Mouse (Mus musculus): ENCODE results near the gene Cldn7.
"Not testable (repeated sequence)": the region's sequence is repeated elsewhere in the genome, so short reads cannot be mapped to it uniquely, and the experiment has no call there.

Cldn7 gene

DNA sequence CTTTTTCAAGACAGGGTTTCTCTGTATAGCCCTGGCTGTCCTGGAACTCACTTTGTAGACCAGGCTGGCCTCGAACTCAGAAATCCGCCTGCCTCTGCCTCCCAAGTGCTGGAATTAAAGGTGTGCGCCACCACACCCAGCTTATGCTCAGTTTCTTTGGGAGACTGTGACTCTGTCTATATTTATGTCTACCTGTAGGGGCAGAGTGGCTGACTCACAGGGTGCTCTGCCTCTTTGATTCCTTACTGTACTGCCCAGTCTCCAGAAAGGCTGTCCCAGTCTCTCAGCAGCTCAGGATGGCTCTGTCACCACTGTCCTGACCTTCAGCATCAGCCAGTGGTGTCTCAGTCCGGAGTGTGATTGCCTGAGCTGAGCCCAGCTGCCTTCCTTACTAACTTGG lies 9.0 kb upstream of the Cldn7 start:
- not testable (repeated sequence) for DNase-seq (ENCODE audit: low spot score in 2 of 2)

DNA sequence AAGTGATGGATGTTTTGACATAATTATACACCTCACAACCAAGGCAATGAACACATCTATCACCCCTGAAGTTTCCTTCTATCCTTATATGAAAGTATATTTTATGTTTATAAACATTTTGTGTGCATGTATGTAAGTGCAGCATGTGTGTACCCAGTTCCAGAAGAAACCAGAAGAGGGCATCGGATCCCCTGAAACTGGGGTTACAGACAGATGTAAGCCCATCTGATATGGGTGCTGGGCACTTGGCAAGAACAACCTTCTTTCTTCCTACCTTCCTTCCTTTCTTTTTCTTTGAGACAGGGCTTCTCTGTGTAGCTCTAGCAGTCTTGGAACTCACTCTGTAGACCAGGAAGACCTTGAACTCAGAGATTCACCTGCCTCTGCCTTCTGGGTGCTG lies 8.4 kb upstream of the Cldn7 start:
- DNase-seq (ENCODE audit: low spot score in 2 of 2) = no peak

DNA sequence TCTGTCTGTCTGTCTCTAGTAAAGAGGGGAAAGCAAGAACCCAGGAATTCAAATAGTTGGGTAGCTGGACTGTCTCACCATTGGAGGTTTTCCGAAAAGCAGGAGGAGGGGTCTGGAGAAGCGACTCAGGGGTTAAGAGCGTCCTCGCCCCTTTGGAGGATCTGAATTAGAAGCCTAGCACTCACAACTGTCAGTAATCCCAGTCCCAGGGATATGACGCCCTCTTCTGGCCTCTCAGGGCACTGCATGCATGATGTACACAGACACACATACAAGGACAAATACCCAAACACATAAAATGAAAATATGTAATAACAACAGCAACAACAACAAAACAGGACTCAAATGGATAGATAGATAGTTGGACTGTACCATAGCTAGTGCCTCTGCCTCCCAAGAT lies 4.0 kb upstream of the Cldn7 start:
- no peak for DNase-seq (ENCODE audit: low spot score in 2 of 2)

DNA sequence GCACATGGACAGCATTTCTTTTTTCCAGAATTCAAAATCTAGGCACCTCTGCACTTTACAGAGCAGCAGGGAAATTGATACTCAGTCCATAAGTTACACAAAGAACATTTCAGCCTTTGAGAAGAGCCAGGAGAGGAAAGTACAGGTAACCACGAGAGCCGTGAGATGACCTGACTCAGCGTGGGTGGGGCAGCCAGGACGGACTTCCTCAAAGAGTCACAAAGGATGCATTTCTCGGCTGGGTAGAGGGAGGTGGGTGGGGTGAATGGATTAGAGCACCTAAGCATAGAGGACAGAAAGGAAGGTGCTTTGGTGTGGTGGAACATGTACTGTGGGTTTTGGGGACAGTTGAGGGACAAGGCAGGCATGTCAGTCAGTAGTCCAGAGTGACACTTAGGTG lies 2.7 kb upstream of the Cldn7 start:
- DNase-seq (ENCODE audit: low spot score in 2 of 2) = no peak

DNA sequence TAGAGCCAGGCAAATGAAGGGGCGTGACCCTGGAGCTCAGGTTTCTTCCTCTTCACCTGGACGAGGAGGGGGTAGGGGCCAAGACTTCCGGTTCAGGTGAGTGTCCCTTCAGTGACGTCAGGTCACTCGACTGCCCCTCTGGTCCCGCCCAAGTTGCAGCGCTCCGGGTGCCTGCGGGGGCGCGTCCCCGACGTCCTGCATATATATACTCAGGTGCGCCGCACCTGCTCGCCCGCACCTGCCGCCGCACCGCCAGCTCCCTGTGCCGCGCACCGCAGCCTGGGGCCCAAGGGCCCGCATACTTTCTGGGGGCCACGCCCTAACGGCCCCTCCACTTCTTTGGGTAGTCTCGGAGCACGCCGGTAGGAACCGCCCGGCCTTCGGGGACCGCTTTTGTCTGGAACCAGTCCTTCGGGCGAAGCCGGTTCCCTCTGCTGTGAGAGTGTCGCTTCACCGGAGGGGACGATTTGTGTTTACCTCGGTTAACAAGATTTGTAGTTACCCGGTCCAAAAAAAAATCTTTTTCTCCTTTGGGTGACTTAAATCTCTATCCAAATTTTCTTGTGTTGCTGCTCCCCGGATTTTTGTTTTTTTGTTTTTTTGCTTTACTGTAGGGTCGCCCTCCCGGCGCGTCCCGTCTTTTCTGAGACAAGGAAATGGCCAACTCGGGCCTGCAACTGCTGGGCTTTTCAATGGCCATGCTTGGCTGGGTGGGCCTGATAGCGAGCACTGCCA lies 859 bp downstream of the Cldn7 start:
- no peak for DNase-seq (ENCODE audit: low spot score in 2 of 2)

DNA sequence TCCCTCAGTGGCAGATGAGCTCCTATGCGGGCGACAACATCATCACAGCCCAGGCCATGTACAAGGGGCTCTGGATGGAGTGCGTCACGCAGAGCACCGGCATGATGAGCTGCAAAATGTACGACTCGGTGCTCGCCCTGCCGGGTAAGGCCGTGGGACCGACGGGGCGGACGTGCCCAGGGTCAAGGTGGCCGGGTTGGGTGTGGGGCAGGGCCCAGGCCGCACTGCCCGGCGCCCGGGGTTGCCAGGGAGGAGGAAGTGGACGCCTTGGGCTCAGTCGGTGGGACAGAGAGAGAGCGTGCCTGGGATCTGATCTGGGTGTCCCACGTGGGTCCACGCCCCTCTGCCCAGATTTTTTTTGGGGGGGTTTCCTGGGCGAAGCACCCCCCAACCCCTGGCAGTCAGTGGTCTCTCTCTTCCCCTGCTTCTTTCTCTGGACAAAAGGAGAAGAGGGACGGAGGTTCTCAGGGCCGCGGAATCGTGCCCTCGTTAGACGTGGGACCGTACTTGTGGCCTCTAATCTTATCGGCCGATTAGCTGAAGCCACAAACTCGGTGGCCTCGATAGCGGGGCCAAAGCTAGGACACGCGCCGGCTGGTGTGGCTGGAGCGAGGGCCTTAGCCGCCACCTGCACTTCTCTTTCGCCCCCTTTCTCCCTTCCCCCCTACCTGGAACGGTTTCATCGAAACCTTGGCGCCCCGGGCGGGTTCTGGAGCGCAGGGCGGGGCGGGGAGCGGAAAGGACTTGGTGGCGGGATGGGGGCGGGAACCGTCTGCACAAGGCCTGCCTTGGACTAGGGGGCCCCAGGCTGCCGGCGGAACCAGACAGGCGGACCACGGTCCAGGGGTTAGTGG lies 1.7 kb downstream of the Cldn7 start:
- DNase-seq (ENCODE audit: low spot score in 2 of 2) = no peak

DNA sequence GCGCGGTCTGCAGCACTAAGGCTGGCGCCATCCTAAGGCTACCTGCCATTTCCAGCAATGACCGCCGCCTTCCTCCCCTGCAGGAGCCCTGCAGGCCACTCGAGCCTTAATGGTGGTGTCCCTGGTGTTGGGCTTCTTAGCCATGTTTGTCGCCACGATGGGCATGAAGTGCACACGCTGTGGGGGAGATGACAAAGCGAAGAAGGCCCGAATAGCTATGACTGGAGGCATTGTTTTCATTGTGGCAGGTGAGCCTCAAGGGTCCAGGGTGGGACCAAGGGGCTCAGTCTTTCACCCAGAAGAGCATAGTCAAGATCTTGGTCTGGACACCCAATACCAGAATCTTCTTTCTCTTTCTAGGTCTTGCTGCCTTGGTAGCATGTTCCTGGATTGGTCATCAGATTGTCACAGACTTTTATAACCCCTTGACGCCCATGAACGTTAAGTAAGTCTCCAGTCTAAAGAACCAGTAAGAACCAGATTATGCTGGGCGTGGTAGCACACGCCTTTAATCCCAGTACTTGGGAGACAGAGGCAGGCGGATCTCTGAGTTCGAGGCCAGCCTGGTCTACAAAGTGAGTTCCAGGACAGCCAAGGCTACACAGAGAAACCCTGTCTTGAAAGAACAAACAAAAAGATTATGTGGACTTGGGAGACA lies 2.4 kb downstream of the Cldn7 start:
- DNase-seq (ENCODE audit: low spot score in 2 of 2) = no peak

DNA sequence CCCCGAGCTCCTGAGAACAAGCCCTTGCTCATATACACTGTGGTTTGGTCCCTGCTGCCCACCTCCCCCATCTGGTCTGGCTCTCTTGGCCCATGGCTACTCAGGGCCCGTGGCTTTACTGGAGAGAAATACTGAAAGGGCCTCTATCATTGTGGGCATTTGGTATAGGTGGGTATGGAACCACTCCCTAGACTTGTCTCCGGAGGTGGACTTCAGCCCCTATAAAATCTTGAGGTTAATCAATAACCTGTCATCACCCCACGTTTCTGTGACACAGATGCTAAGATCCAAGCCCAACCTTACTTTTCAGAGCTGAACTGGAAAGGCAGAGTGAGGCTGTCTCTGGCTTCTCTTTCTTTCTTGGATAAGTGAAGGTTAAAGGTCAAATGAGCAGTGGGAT lies 4.2 kb downstream of the Cldn7 start:
- no peak for DNase-seq (ENCODE audit: low spot score in 2 of 2)

DNA sequence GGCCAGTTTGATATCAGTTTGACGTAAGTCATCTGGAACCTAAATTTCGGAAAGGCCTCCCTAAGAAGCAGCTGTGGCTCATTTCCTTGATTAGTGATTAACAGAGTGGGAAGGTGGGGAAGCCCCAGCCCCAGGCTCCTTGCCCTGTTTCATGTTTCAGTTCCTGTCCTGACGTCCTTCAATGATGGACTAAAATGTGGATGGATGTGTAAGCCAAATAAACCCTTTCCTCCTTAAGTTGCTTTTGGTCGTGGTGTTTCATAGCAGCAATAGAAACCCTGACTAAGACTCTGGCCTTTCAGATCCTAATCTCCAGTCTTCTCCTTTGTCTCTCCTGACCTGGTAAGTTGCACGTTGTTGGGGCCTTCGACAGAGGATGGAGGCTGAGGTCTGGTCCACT lies 5.6 kb downstream of the Cldn7 start:
- DNase-seq (ENCODE audit: low spot score in 2 of 2) = no peak

DNA sequence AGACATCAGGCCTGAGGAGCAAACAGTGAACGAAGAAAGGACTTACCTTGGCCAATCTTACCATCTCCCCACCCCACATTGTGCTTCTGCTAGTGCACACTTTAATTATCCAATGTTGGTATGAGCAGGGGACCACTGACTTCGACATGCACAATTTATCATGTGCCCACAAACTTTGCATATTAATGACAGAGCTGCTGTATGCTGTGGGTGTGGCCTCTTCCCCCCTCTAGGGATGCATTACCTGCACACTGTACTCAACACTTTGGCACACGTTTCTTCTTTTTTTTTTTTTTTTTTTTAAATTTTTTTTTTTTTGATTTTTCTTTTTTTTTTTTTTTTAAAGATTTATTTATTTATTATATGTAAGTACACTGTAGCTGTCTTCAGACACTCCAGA lies 6.2 kb downstream of the Cldn7 start:
- DNase-seq (ENCODE audit: low spot score in 2 of 2) = no peak

DNA sequence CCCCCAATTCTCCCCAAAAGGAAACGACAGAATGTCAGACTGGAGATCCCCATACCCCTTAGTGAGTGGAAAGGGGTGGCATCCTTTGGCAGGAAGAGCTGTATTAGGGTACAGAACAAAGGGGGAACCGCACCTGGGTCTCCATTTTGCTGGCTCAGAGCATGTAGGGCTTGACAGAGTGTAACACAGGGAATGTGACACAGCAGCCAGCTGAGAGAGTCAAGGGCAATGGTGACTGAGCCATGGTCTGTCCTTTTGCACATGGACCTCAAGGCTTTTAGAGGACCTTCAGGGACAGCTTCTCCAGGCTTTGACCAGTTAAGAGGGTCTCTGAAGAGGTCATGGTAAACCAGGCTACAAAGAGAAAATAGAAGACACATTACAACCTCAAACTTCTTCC lies 10.3 kb downstream of the Cldn7 start:
- no peak for DNase-seq (ENCODE audit: low spot score in 2 of 2)

DNA sequence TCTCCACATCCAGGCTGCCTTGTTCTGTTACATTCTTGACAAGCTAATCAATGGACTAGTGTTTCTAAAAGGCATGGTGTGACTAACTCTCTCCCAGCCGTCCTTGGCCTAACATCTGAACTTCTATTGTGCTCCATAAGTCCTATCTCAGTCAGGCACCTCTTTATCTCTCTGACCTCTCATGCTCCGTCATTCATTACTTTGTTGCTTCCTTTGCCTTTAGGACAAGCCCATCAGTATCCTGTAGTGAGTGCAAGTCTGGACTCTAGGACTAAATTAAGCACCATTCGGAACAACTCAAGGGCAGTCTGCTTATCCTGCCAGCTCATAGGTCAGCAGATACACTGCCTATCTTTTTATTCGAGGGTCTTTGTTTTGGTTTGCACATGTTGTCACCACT lies 11.7 kb downstream of the Cldn7 start:
- DNase-seq (ENCODE audit: low spot score in 2 of 2) = no peak

DNA sequence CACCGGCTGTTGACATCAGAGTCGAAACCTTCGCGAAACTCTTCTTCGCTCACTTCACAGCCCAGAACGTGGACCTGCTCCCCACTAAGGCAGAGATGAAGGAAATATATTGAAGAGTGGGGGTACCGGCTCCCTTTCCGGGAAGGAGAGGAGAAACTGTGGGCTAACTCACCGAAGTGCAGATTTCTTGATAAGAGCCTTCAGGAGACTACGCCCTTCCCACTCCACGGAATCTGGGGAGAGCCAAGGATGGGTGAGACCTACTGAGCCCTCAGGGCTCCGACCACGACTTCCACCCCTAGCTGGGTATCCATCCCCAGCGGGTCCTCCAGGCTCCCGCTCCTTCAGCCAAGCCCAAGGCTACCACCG lies 15.2 kb downstream of the Cldn7 start:
- no peak for DNase-seq (ENCODE audit: low spot score in 2 of 2)

DNA sequence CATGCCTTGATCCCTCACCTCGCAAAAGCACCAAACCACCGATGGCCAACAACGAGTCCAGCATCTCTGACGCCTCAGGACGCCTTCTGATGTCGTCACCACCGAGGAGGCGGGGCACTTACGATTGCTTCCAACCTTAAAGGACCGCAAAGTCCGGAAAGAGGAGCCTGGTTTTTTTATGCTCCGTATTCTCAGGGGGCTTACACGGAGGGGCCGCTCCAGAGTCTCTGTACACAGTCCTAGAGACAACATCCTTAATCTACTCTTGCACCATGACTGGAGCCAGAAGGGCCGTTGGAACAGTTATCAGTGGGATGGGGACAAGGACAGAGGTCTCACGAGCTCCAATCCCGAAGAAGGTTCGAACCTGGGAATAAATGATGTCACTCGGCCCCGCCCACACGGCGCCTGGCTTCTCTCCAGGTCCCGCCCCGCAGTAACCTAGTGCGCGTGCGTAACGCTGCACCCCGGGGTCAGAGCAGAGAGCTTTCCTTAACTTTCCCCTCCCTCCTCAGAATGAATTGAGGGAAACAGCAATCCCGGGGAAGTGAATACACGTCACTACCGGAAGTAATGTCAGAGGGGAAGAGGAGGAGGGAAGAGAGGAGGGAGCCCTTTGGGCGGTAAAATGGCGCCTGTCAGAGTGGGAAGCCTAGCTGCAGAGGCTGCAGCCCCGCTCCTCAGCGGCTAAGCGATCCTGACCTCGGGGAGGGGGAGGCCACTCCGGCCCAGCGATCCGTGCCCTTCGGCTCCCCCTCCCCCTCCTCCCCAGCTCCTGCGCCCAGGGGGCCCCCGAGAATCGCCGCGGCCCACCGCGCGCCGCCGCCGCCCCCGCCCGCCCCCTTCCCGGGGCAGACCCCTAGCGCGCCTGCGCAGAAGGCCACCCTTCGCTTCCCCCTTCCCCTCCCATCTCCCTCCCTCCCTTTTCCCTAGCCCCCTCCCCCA lies 15.9 kb downstream of the Cldn7 start:
- peak; percentile 98 to 100 for DNase-seq (ENCODE audit: low spot score in 2 of 2)

DNA sequence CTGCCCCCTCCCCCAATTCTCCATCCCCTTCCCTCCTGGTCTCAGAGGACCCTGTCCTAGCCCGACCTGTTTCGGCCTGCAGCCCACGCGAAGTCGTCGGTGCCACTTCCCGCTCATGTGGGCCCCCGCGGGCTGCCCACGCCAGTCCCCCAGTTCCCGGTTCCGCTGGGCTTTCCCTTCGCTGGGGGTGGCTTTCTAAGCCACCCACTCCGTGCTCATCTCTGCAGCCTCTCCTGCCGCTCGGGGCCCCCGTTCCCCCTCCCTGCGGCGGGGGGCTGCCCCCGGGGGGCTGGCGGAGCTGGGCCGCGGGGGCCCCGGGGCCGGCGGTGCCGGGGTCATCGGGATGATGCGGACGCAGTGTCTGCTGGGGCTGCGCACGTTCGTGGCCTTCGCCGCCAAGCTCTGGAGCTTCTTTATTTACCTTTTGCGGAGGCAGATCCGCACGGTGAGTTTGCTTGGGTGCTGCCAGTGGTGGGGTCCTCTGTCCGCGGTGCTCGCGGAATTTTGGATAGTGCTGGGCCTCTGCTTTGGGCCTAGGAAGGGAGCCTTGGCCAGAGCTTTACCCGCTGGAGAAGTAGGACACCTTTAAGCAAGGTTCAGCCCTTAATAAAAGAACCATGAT lies 16.7 kb downstream of the Cldn7 start, which contains the start of gene Ctdnep1:
Gene Ctdnep1 (plus strand): TSS at position 16 of the 622 bp plus-strand sequence.
- DNase-seq (ENCODE audit: low spot score in 2 of 2) = no peak

DNA sequence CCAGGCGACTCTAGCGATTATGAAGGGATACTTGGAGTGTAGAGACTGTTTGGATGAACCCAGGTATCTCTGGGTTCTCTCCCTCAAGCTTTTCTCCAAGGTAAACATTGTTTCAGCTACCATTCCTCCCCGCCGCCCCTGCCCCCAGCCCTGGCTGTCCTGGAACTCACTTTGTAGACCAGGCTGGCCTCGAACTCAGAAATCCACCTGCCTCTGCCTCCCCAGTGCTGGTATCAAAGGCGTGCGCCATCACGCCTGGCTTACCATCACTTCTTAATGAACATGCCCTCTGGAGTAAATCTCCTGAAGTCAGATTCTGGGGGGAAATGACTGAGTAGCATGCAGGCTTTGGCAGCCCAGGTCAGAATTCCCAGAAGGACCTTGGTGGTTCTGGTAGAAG lies 17.6 kb downstream of the Cldn7 start, which contains the start of gene Elp5:
Gene Elp5 (minus strand): TSS at position 293 of the 400 bp plus-strand sequence.
- no peak for DNase-seq (ENCODE audit: low spot score in 2 of 2)

DNA sequence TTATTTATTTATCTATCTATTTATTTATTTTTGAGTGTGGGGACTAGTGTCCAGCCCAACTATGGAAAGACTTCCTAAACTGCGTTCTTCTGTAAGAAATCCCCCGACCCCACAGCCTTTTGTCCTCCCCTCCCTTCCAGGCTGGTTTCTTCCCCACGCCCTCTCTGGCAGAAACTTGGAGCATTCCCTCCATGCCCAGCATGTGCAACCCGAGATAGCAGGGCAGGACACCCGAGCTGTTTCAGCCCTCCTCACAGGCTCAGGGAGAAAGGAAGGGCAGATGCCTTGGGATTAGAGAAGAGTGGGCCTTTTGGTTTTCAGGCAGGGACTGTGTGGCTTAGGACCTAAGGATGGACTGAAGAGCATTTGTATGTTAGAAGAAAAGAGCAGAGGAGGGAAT lies 18.3 kb downstream of the Cldn7 start:
- no peak for DNase-seq (ENCODE audit: low spot score in 2 of 2)

DNA sequence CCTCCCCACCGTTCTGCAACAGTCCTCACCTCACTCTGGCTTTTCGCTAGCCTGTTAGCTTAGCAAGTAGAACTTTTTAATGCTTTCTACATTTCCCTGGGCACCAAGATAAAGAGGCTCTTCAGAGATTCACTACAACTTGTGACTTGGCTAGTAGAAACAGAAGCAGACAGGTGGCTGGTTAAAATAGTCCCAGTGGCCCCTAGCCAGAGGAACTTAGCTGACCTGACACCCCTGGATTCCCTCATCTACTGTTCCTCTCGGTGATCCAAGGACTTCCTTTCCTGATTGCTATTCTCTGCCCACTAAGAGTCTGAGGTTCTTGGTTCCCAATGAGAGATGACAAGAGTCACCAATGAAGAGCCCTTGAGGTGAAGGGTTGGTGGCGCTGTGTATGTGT lies 18.8 kb downstream of the Cldn7 start:
- DNase-seq (ENCODE audit: low spot score in 2 of 2) = no peak

DNA sequence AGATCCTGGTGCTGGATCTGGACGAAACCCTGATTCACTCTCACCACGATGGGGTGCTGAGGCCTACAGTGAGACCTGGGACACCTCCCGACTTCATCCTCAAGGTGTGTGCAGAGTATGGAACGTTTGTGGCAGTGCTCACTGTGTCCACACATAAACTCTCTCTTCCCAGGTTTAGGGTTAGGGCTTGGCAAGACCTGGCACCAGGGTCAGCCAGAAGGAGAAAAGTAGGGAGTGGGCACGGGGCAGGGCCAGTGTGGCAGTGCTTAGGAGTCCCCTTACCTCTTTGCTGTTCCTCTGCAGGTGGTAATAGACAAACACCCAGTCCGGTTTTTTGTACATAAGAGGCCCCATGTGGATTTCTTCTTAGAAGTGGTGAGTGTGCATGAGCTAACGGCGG lies 19.9 kb downstream of the Cldn7 start:
- no peak for DNase-seq (ENCODE audit: low spot score in 2 of 2)

DNA sequence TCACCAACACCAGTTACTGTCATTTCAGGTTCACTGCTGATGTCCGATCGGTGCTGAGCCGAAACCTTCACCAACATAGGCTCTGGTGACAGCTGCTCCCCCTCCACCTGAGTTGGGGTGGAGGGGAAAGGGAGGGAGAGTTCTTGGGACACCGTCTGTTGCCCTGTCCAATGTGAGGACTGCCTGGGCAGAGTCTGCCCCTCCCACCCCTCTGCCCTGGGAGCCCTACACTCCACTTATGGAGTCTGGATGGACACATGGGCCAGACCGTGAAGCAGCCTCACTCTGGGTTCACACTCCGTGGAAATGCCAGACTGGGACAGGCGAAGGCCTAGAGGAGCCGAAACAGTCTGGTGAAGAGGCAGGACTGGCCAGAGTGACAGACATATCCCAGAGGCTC lies 25.4 kb downstream of the Cldn7 start:
- DNase-seq (ENCODE audit: low spot score in 2 of 2) = no peak

Measured in left cerebral cortex, adult 9 months (tissue).